Mouse (Mus musculus): ENCODE measurements at regions not wholly inside any gene's neighbourhood (a gene's known extent, or its start where the extent isn't known, plus 50 kb on each side); places are given as distances from the start of the nearest gene placed in this dataset.

GRCm38 (mm10) chr3:60266666-60267415 is 185.2 kb downstream of the Sucnr1 start:
- no peaks in the 10 kb centered on the region for H3K36me3 ChIP-seq (replicated peaks; ENCODE audit: low read length)
- no peaks in the 10 kb centered on the region for H3K27me3 ChIP-seq (replicated peaks)
- H3K4me3 ChIP-seq (replicated peaks): no peak overlapping the region
- no peaks in the 10 kb centered on the region for H3K4me1 ChIP-seq
- no peak for TF ChIP-seq GATA1 (IDR thresholded peaks at IDR 0.05; ENCODE audit: borderline replicate concordance, low read length)
- no peak for TF ChIP-seq FLI1 (IDR thresholded peaks at IDR 0.05; ENCODE audit: low read length)
- peaks cover 13% of the 10 kb centered on the region for H3K9me3 ChIP-seq

DNA sequence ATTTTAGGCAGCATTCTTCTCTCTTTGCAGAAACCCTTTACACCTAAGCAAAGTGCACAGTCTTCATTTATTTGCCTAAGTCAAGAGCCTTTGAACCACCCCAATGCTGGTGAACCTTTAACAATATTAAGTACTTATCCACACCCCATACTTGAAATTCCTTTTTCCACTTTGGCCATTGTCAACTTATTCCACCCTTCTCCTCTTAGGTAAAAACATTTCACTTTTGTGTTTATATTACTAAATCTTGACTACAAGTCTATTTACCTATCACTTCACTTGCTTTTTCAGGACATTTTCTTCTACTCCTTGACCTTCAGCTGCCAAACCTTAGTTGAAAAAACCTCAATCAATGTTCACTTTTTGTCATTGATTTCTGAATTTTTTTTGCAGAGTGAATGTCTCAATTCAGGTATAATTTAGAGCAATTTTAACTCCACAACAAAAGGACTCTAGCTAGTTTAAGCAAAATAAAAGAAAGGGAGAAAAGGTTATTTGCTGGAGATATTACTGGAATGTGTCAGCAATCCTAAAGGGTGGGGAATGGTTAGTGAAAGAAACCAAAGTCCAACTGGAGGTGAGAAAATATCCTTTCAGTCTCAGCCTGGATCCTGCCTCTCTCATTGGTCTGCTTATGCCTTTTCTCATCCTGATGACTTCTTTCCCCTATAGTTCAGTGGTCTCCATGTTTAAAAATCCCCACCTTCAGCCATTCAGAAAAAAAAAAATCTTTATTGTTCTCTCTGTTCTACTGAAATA is 185.9 kb downstream of the Sucnr1 start:
- Histone ChIP-seq H3K4me3 (replicated peaks) (no peak overlapping the region), H3K36me3 (replicated peaks; ENCODE audit: low read length) (no peaks in the 10 kb centered on the region), H3K9me3 (peaks cover 11% of the 10 kb centered on the region), H3K4me1 (no peaks in the 10 kb centered on the region), H3K27me3 (replicated peaks) (no peaks in the 10 kb centered on the region)
- TF ChIP-seq FLI1 (IDR thresholded peaks at IDR 0.05; ENCODE audit: low read length): no peak
- TF ChIP-seq GATA1 (IDR thresholded peaks at IDR 0.05; ENCODE audit: borderline replicate concordance, low read length): no peak

- no peaks in the 10 kb centered on the region for H3K27me3 ChIP-seq (replicated peaks)
- H3K4me1 ChIP-seq: no peaks in the 10 kb centered on the region
- no peaks in the 10 kb centered on the region for H3K36me3 ChIP-seq (replicated peaks; ENCODE audit: low read length)
- TF ChIP-seq GATA1 (IDR thresholded peaks at IDR 0.05; ENCODE audit: borderline replicate concordance, low read length) (no peak), FLI1 (IDR thresholded peaks at IDR 0.05; ENCODE audit: low read length) (no peak)
- no peaks in the 10 kb centered on the region for H3K9me3 ChIP-seq
- no peak overlapping the region for H3K4me3 ChIP-seq (replicated peaks)
Observed at GRCm38 (mm10) chr3:60270463-60270862, 188.8 kb downstream of the Sucnr1 start.

GRCm38 (mm10) chr3:60273744-60274143 is 192.1 kb downstream of the Sucnr1 start:
- Histone ChIP-seq H3K36me3 (replicated peaks; ENCODE audit: low read length) (no peaks in the 10 kb centered on the region), H3K4me1 (no peaks in the 10 kb centered on the region), H3K9me3 (no peaks in the 10 kb centered on the region), H3K27me3 (replicated peaks) (no peaks in the 10 kb centered on the region), H3K4me3 (replicated peaks) (no peak overlapping the region)
- TF ChIP-seq GATA1 (IDR thresholded peaks at IDR 0.05; ENCODE audit: borderline replicate concordance, low read length) (no peak), FLI1 (IDR thresholded peaks at IDR 0.05; ENCODE audit: low read length) (no peak)

DNA sequence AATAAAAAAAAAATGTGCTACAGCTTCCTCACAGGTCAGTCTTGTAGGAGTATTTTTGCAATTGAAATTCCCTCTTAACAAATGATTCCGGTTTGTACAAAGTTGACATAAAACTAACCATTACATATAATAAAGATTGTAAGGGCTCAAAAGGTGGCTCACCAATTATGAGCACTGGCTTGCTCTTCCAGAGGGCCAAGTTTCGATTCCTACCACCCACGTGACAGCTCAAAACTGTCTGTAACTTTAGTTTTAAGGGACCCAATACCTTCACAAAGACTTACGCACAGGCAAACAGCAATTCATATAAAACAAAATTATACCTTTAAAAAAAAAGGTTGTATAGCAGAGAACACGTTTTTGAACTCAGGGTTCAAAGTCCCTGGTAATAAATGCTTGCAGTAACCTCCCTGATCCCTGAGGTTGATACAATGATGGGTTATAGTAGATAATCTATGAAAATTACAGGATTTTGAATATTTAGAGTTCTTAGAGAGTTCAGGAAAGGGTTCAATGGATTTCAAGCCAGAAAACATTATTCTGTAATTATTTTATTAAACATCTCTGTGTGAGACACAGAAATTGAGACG is 193.7 kb downstream of the Sucnr1 start:
- no peak overlapping the region for H3K4me3 ChIP-seq (replicated peaks)
- no peaks in the 10 kb centered on the region for H3K27me3 ChIP-seq (replicated peaks)
- no peaks in the 10 kb centered on the region for H3K4me1 ChIP-seq
- no peaks in the 10 kb centered on the region for H3K9me3 ChIP-seq
- H3K36me3 ChIP-seq (replicated peaks; ENCODE audit: low read length): no peaks in the 10 kb centered on the region
- TF ChIP-seq GATA1 (IDR thresholded peaks at IDR 0.05; ENCODE audit: borderline replicate concordance, low read length) (no peak), FLI1 (IDR thresholded peaks at IDR 0.05; ENCODE audit: low read length) (no peak)

DNA sequence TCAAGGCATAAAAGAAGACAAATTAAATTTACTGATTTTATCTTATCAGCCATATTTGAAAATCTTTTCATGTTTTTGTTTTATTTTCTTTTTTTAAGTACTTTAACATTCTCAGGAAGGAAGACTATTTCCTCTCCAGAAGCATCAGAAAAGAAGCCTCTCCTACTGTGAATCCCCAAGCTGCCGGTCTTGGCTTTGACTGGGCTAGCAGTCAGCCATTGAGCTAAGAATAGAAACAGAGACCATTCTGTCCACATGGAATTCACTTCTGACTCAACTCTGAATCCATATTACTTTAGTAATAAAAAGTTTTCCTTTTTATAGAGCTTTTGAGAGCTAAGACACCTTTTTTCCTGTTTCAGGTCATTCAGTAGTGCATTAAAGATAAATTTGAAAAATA is 194.8 kb upstream of the Mbnl1 start:
- TF ChIP-seq GATA1 (IDR thresholded peaks at IDR 0.05; ENCODE audit: borderline replicate concordance, low read length) (no peak), FLI1 (IDR thresholded peaks at IDR 0.05; ENCODE audit: low read length) (no peak)
- no peak overlapping the region for H3K4me3 ChIP-seq (replicated peaks)
- H3K36me3 ChIP-seq (replicated peaks; ENCODE audit: low read length): no peaks in the 10 kb centered on the region
- H3K27me3 ChIP-seq (replicated peaks): no peaks in the 10 kb centered on the region
- no peaks in the 10 kb centered on the region for H3K4me1 ChIP-seq
- no peaks in the 10 kb centered on the region for H3K9me3 ChIP-seq

DNA sequence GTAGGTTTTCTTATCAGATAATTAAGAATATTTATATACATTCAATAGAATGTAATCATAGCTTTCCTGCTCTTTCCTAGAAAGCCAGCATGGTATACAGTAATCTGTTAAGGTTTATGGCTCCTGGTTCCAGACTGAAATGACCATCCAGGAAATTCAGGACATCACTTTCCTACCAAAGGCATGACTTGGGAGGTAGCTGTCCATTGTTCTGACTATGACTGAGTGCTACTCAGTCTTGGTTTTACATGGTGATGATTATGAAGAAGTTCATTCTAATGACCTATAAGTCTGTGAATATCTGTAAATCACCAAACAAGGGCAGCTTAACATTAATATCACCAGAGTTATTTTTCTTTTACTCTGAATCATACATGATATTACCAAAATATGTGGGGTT is 191.4 kb upstream of the Mbnl1 start:
- no peaks in the 10 kb centered on the region for H3K27me3 ChIP-seq (replicated peaks)
- H3K4me3 ChIP-seq (replicated peaks): no peak overlapping the region
- H3K9me3 ChIP-seq: no peaks in the 10 kb centered on the region
- H3K4me1 ChIP-seq: no peaks in the 10 kb centered on the region
- H3K36me3 ChIP-seq (replicated peaks; ENCODE audit: low read length): no peaks in the 10 kb centered on the region
- no peak for TF ChIP-seq FLI1 (IDR thresholded peaks at IDR 0.05; ENCODE audit: low read length)
- TF ChIP-seq GATA1 (IDR thresholded peaks at IDR 0.05; ENCODE audit: borderline replicate concordance, low read length): no peak

DNA sequence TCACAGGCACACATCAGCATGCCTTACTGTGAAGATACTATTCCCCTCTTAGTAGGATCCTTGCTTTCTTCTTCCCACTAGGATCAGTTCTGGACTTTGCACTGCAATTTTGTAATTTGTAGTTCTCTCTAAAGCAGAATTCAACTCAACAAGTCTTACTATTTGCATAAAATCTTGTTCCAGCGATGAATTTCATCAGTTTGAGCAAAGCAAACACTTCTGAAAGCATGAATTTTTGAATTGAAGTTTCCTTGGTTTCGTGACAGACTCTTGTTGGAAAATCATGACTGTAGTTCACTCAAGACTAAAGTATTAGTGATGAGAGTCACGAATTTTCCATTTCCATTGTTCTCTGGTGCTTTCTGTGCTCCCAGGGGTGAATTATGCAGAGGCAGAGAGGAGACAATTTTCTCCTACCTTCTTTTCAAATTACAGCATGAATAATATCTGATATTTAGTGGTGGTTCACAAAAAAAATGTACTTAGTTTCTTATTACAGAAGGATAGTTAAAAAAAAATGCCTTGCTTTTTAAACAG is 190.6 kb upstream of the Mbnl1 start:
- no peaks in the 10 kb centered on the region for H3K27me3 ChIP-seq (replicated peaks)
- no peak overlapping the region for H3K4me3 ChIP-seq (replicated peaks)
- TF ChIP-seq GATA1 (IDR thresholded peaks at IDR 0.05; ENCODE audit: borderline replicate concordance, low read length) (no peak), FLI1 (IDR thresholded peaks at IDR 0.05; ENCODE audit: low read length) (no peak)
- no peaks in the 10 kb centered on the region for H3K9me3 ChIP-seq
- H3K4me1 ChIP-seq: no peaks in the 10 kb centered on the region
- H3K36me3 ChIP-seq (replicated peaks; ENCODE audit: low read length): no peaks in the 10 kb centered on the region

GRCm38 (mm10) chr3:60292142-60292541 is 180.5 kb upstream of the Mbnl1 start:
- H3K9me3 ChIP-seq: no peaks in the 10 kb centered on the region
- no peaks in the 10 kb centered on the region for H3K36me3 ChIP-seq (replicated peaks; ENCODE audit: low read length)
- no peaks in the 10 kb centered on the region for H3K4me1 ChIP-seq
- H3K27me3 ChIP-seq (replicated peaks): no peaks in the 10 kb centered on the region
- no peak overlapping the region for H3K4me3 ChIP-seq (replicated peaks)
- no peak for TF ChIP-seq FLI1 (IDR thresholded peaks at IDR 0.05; ENCODE audit: low read length)
- no peak for TF ChIP-seq GATA1 (IDR thresholded peaks at IDR 0.05; ENCODE audit: borderline replicate concordance, low read length)

- Histone ChIP-seq H3K4me1 (no peaks in the 10 kb centered on the region), H3K36me3 (replicated peaks; ENCODE audit: low read length) (no peaks in the 10 kb centered on the region), H3K4me3 (replicated peaks) (no peak overlapping the region), H3K27me3 (replicated peaks) (no peaks in the 10 kb centered on the region), H3K9me3 (no peaks in the 10 kb centered on the region)
- TF ChIP-seq FLI1 (IDR thresholded peaks at IDR 0.05; ENCODE audit: low read length): no peak
- no peak for TF ChIP-seq GATA1 (IDR thresholded peaks at IDR 0.05; ENCODE audit: borderline replicate concordance, low read length)
Observed at GRCm38 (mm10) chr3:60292940-60293339, 179.7 kb upstream of the Mbnl1 start.

All from megakaryocyte, embryonic 14.5 days (primary cell).